Mouse (Mus musculus): ENCODE measurements around the gene Ntm. TPM values are rescaled to one million over a fixed set of nuclear protein-coding genes. Genes with fewer than 3 reads are reported as not detected.

Ntm gene
- polyA plus RNA-seq, 2 experiments: 23.9 to 32.4 TPM

DNA sequence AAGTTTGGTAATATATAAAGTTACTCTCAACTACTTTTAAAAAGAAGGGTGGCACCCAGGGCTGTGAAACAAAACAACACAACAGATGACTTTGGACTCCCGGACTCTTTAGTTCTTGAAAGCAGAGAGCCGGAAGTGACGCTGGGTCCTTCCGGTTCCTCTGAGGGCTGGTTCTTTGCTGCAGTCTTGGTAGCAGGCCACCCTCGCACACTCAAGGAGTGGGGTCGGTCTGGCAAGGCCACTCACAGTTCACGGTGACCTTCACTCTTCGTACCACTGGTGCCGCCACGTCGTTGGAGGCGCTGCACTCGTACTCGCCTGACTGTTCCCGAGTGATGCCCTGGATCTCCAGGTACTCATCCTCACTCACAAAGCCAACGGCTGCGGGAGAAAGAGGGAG lies 949.1 kb downstream of the Ntm start:
- WGBS: 94% methylated on average over 17 of the region's 17 CpGs
- H3K4me3 ChIP-seq (replicated peaks; ENCODE audit: low read length): no peak overlapping the region
- DNase-seq (ENCODE audit: low spot score) (no peak), ATAC-seq (ENCODE audit: low FRiP score, low read depth) (no peak)
- H3K9me3 ChIP-seq (ENCODE audit: control insufficient read depth, low read length): no peaks in the 10 kb centered on the region
- no peaks in the 10 kb centered on the region for H3K36me3 ChIP-seq (ENCODE audit: control insufficient read depth, insufficient read depth, low read length)
- H3K4me2 ChIP-seq (replicated peaks; ENCODE audit: low read depth, low read length, severe bottlenecking): no peak overlapping the region
- no peaks in the 10 kb centered on the region for H3K27me3 ChIP-seq (ENCODE audit: control insufficient read depth, insufficient read depth, low read length)
- TF ChIP-seq POLR2A (IDR thresholded peaks at IDR 0.05; ENCODE audit: borderline replicate concordance, extremely low read depth, insufficient read depth, insufficient read length): no peak
- H3K9ac ChIP-seq (ENCODE audit: low read depth, low read length, severe bottlenecking): no peak overlapping the region
- no peaks in the 10 kb centered on the region for H3K4me1 ChIP-seq (ENCODE audit: control insufficient read depth, insufficient read depth, low read length)
- H3K27ac ChIP-seq (replicated peaks; ENCODE audit: low read depth, low read length): no peak overlapping the region

DNA sequence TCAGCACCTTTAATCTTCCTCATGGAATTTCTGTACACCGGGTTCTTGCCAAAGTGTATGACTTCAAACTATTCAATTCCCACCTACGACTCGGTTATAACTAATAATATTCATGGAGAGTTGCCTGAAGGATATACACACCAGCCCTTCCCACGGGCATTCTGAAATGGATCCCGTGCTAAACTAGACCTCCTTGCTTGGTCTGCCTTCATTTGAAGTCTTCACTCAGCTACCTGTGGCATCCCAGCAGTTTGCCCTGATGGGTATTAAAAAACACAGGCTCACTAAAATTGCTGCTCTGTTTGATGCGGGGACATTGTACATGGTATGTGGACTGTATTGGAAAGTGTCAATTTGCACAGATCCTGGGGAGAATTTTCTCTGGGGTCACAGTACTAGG lies 950.4 kb downstream of the Ntm start:
- TF ChIP-seq POLR2A (IDR thresholded peaks at IDR 0.05; ENCODE audit: borderline replicate concordance, extremely low read depth, insufficient read depth, insufficient read length): no peak
- no peak overlapping the region for H3K4me2 ChIP-seq (replicated peaks; ENCODE audit: low read depth, low read length, severe bottlenecking)
- no peak overlapping the region for H3K4me3 ChIP-seq (replicated peaks; ENCODE audit: low read length)
- H3K9me3 ChIP-seq (ENCODE audit: control insufficient read depth, low read length): no peaks in the 10 kb centered on the region
- H3K9ac ChIP-seq (ENCODE audit: low read depth, low read length, severe bottlenecking): no peak overlapping the region
- no peaks in the 10 kb centered on the region for H3K36me3 ChIP-seq (ENCODE audit: control insufficient read depth, insufficient read depth, low read length)
- no peaks in the 10 kb centered on the region for H3K4me1 ChIP-seq (ENCODE audit: control insufficient read depth, insufficient read depth, low read length)
- WGBS: 82% methylated on average over 6 of the region's 6 CpGs
- H3K27me3 ChIP-seq (ENCODE audit: control insufficient read depth, insufficient read depth, low read length): no peaks in the 10 kb centered on the region
- ATAC-seq (ENCODE audit: low FRiP score, low read depth): no peak
- no peak for DNase-seq (ENCODE audit: low spot score)
- no peak overlapping the region for H3K27ac ChIP-seq (replicated peaks; ENCODE audit: low read depth, low read length)

DNA sequence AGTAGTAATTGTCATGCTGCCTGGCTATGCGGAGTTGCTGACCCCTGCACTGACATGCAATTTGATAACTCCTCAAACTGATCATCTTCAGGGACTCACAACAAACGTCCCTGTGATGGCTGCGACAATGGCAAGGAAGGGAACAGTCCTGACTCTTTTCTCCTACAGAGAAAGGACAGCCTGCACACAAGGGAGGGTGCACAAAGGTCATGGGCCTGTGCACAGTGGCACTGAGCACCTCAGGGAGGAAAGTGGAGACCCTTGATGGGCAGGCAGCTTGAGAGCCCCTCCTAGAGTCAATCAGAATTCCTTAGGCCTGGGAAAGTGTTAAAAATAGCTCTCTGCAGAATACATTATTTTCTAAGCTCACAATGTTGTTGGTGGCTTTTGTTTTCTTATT lies 951.5 kb downstream of the Ntm start:
- no peak overlapping the region for H3K27ac ChIP-seq (replicated peaks; ENCODE audit: low read depth, low read length)
- H3K4me2 ChIP-seq (replicated peaks; ENCODE audit: low read depth, low read length, severe bottlenecking): no peak overlapping the region
- no peaks in the 10 kb centered on the region for H3K4me1 ChIP-seq (ENCODE audit: control insufficient read depth, insufficient read depth, low read length)
- no peak overlapping the region for H3K4me3 ChIP-seq (replicated peaks; ENCODE audit: low read length)
- no peak for DNase-seq (ENCODE audit: low spot score)
- no peaks in the 10 kb centered on the region for H3K9me3 ChIP-seq (ENCODE audit: control insufficient read depth, low read length)
- no peak for TF ChIP-seq POLR2A (IDR thresholded peaks at IDR 0.05; ENCODE audit: borderline replicate concordance, extremely low read depth, insufficient read depth, insufficient read length)
- 77% methylated on average over 3 of the region's 3 CpGs for WGBS
- ATAC-seq (ENCODE audit: low FRiP score, low read depth): no peak
- H3K36me3 ChIP-seq (ENCODE audit: control insufficient read depth, insufficient read depth, low read length): no peaks in the 10 kb centered on the region
- no peaks in the 10 kb centered on the region for H3K27me3 ChIP-seq (ENCODE audit: control insufficient read depth, insufficient read depth, low read length)
- no peak overlapping the region for H3K9ac ChIP-seq (ENCODE audit: low read depth, low read length, severe bottlenecking)

DNA sequence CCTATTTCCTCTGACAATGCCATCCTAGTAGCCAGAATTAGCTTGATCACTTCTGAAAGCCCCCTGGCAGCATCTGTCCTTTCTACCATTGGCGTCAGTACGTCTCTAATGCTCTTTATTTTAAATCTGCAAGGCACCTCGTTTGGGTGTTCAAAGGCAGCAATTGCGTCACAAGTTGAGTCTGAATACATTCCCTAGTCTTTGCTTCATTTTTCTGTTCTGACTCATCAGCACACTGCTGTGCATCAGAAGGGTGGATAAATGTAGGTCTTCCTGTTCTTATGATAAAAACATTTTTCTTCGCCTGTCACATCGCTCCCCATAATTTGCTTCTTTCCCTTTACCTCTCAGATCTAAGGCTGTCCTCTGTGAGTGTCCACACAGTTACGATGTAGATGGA lies 958.4 kb downstream of the Ntm start:
- Histone ChIP-seq H3K9me3 (ENCODE audit: control insufficient read depth, low read length) (no peaks in the 10 kb centered on the region), H3K36me3 (ENCODE audit: control insufficient read depth, insufficient read depth, low read length) (no peaks in the 10 kb centered on the region), H3K4me3 (replicated peaks; ENCODE audit: low read length) (no peak overlapping the region), H3K4me1 (ENCODE audit: control insufficient read depth, insufficient read depth, low read length) (peaks cover 7% of the 10 kb centered on the region; the same call in 1 of the 2 replicates), H3K4me2 (replicated peaks; ENCODE audit: low read depth, low read length, severe bottlenecking) (no peak overlapping the region), H3K27me3 (ENCODE audit: control insufficient read depth, insufficient read depth, low read length) (no peaks in the 10 kb centered on the region), H3K9ac (ENCODE audit: low read depth, low read length, severe bottlenecking) (no peak overlapping the region), H3K27ac (replicated peaks; ENCODE audit: low read depth, low read length) (no peak overlapping the region)
- WGBS: 73% methylated on average over 7 of the region's 7 CpGs
- TF ChIP-seq POLR2A (IDR thresholded peaks at IDR 0.05; ENCODE audit: borderline replicate concordance, extremely low read depth, insufficient read depth, insufficient read length): no peak
- DNase-seq (ENCODE audit: low spot score): no peak
- ATAC-seq (ENCODE audit: low FRiP score, low read depth): no peak

DNA sequence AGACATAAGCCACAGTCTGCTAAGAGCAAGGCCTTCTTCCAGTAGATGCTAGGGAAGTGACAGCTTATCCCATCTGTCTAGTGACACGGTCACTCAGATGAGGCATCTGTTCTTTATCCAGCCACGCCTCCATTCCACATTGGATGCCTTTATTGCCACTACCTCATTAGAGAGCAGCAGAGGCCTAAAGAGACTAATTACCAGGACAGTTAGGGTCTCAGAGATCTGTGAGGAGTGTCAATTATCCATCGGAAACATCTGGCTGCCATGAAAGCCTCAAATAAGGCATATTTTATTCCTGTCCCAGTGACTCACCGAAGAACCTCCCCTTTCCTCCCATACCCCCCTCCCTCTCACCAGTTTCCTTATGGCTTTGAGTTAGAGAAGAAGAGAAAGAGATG lies 963.0 kb downstream of the Ntm start:
- Histone ChIP-seq H3K27ac (replicated peaks; ENCODE audit: low read depth, low read length) (no peak overlapping the region), H3K9me3 (ENCODE audit: control insufficient read depth, low read length) (no peaks in the 10 kb centered on the region), H3K9ac (ENCODE audit: low read depth, low read length, severe bottlenecking) (no peak overlapping the region), H3K4me3 (replicated peaks; ENCODE audit: low read length) (no peak overlapping the region), H3K36me3 (ENCODE audit: control insufficient read depth, insufficient read depth, low read length) (no peaks in the 10 kb centered on the region), H3K4me1 (ENCODE audit: control insufficient read depth, insufficient read depth, low read length) (peaks cover 8% of the 10 kb centered on the region; the same call in 1 of the 2 replicates), H3K4me2 (replicated peaks; ENCODE audit: low read depth, low read length, severe bottlenecking) (no peak overlapping the region), H3K27me3 (ENCODE audit: control insufficient read depth, insufficient read depth, low read length) (no peaks in the 10 kb centered on the region)
- WGBS: 10% methylated on average over 4 of the region's 4 CpGs
- TF ChIP-seq POLR2A (IDR thresholded peaks at IDR 0.05; ENCODE audit: borderline replicate concordance, extremely low read depth, insufficient read depth, insufficient read length): no peak
- no peak for DNase-seq (ENCODE audit: low spot score)
- no peak for ATAC-seq (ENCODE audit: low FRiP score, low read depth)

DNA sequence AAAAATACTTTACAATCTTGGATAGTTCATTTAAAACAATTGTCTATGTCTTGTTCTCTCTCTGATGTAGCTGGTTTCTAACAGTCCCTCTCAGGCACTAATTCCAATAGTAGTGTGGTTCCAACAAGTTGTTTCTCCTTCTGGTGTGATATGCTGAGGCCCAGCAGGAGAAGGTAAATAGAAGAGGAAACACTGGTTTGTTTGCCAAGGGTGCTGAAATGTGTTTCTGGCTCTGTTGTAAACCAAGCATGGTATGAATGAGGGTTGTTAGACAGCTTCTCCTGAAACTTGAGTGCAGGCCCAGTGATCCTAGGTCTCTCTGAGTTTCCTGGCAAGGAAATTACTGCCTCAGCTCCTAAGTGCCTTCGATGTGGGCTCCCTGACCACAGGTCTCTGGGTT lies 985.7 kb downstream of the Ntm start:
- Histone ChIP-seq H3K27me3 (ENCODE audit: control insufficient read depth, insufficient read depth, low read length) (no peaks in the 10 kb centered on the region), H3K4me1 (ENCODE audit: control insufficient read depth, insufficient read depth, low read length) (no peaks in the 10 kb centered on the region), H3K36me3 (ENCODE audit: control insufficient read depth, insufficient read depth, low read length) (no peaks in the 10 kb centered on the region), H3K4me2 (replicated peaks; ENCODE audit: low read depth, low read length, severe bottlenecking) (no peak overlapping the region), H3K9ac (ENCODE audit: low read depth, low read length, severe bottlenecking) (no peak overlapping the region), H3K27ac (replicated peaks; ENCODE audit: low read depth, low read length) (no peak overlapping the region), H3K4me3 (replicated peaks; ENCODE audit: low read length) (no peak overlapping the region), H3K9me3 (ENCODE audit: control insufficient read depth, low read length) (no peaks in the 10 kb centered on the region)
- no peak for TF ChIP-seq POLR2A (IDR thresholded peaks at IDR 0.05; ENCODE audit: borderline replicate concordance, extremely low read depth, insufficient read depth, insufficient read length)
- DNase-seq (ENCODE audit: low spot score) (no peak), ATAC-seq (ENCODE audit: low FRiP score, low read depth) (no peak)
- WGBS: 59% methylated on average over 1 of the region's 1 CpGs
